14 mouse cellular contexts compared by ENCODE assay signal in the genomic region with DNA sequence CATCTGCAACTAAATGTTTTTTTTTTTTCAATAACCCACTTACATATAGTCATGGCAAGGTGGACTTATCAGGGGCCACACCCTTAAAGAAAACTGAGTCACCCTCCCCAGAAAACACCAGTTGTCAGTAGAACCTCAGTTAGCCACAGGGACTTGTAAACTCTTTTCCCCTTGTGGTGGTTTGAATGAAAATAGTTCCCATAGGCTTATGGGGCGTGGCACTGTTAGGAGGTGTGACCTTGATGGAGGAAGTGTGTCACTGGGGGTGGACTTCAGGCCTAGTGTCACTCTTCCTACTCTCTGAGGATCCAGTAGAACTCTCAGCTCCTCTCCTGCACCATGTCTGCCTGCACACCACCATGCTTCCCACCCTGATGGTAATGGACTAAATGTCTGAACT. TPM values are rescaled to one million over a fixed set of nuclear protein-coding genes. Genes with fewer than 3 reads are reported as not detected.
DNase-seq lines count a peak whose midpoint lies in the region; ATAC-seq lines count a peak whose summit lies in the region.
"Had no signal": no experiment of that assay in that cellular context is flagged by ENCODE, and none has a peak within 500 bp of the region (broad histone marks: within the 10 kb centered on the region; RNA-seq: fewer than 3 reads in every experiment).

No protein-coding gene starts in this region.

- peak; percentile 37 for DNase-seq in A20 (ENCODE audit: low read depth, low spot score)
- DNase-seq in NIH3T3 (ENCODE audit: low read depth) = peak; percentile 24
- DNase-seq in induced T-regulatory cell, adult 2 months (ENCODE audit: low read depth) = peak; percentile 37
- DNase-seq in cerebellum, postnatal 4 days (ENCODE audit: low spot score in 2 of 2) = no peak
- no peak for DNase-seq in ovary, adult 18-20 months (ENCODE audit: low spot score)
- no peak for DNase-seq in retina, postnatal 1 day
- DNase-seq: adrenal gland, postnatal 10 days; gastrocnemius, postnatal 25 days; heart, postnatal 36 days; kidney, postnatal 10 days; layer of hippocampus, adult 9-11 months; lung, adult 18-20 months; midbrain, embryonic 14.5 days had no signal

- peak; percentile 16; the same call in 1 of the 2 replicates for ATAC-seq in megakaryocyte progenitor cell, adult 5-6 weeks (replicated peaks; ENCODE audit: poor library complexity)

RNA-seq across cellular contexts. Expression of gene Fdxr, which starts 2.9 kb away (rescaled TPM):
- 9.1 and 9.8 TPM in 2 replicates for total RNA-seq in megakaryocyte progenitor cell, adult 5-6 weeks (2015)
- 14.2 and 19.1 TPM in 2 replicates for total RNA-seq in megakaryocyte progenitor cell, adult 5-6 weeks (2017)

RNA-seq across cellular contexts. Expression of gene Grin2c, which starts 12.7 kb away (rescaled TPM):
- total RNA-seq in megakaryocyte progenitor cell, adult 5-6 weeks (2015) = not detected in 2 replicates
- not detected in 2 replicates for total RNA-seq in megakaryocyte progenitor cell, adult 5-6 weeks (2017)

RNA-seq across cellular contexts. Expression of gene Fads6, which starts 17.7 kb away (rescaled TPM):
- total RNA-seq in megakaryocyte progenitor cell, adult 5-6 weeks (2015) = 0.30 and 0.71 TPM in 2 replicates
- 0.87 and 2.2 TPM in 2 replicates for total RNA-seq in megakaryocyte progenitor cell, adult 5-6 weeks (2017)

RNA-seq across cellular contexts. Expression of gene Otop2, which starts 27.2 kb away (rescaled TPM):
- not detected in 2 replicates for total RNA-seq in megakaryocyte progenitor cell, adult 5-6 weeks (2015)
- not detected in 2 replicates for total RNA-seq in megakaryocyte progenitor cell, adult 5-6 weeks (2017)
- total RNA-seq: adrenal gland, postnatal 10 days; gastrocnemius, postnatal 25 days; heart, postnatal 36 days had no signal

RNA-seq across cellular contexts. Expression of gene Ush1g, which starts 42.1 kb away (rescaled TPM):
- not detected in 2 replicates for total RNA-seq in megakaryocyte progenitor cell, adult 5-6 weeks (2015)
- total RNA-seq in megakaryocyte progenitor cell, adult 5-6 weeks (2017) = not detected in 2 replicates

Comparison
In these comparisons a context has a peak if more than half of its experiments do, and no peak if none do; other contexts are left out.
1. DNase-seq: peak in A20 (single experiment), NIH3T3 (single experiment) and induced T-regulatory cell, adult 2 months (single experiment); none in cerebellum, postnatal 4 days (0 of 2), ovary, adult 18-20 months (single experiment) and retina, postnatal 1 day (single experiment).